Mouse (Mus musculus) ES-E14 (cell line): ENCODE data around the gene Pgghg. TPM values are rescaled to one million over a fixed set of nuclear protein-coding genes. Genes with fewer than 3 reads are reported as not detected.

Experiments
- DNase-seq: peaks from one replicate; pipeline ENCODE4 v3.0.0-alpha.2; 2013; ENCODE audit warnings: low read depth, low spot score
- H3K27ac ChIP-seq: 2 replicates; pipeline ENCODE4 v1.5.1; 2012; ENCODE audit warnings: low read depth, mild to moderate bottlenecking, low read length, moderate library complexity, mixed read lengths; ENCODE audit not compliant: poor library complexity, insufficient read depth, severe bottlenecking
- H3K36me3 ChIP-seq: 2 replicates; pipeline ENCODE4 v1.6.1; 2012; ENCODE audit warnings: mild to moderate bottlenecking, low read length, moderate library complexity, mixed read lengths; ENCODE audit not compliant: control insufficient read depth, poor library complexity, insufficient read depth, severe bottlenecking
- H3K4me1 ChIP-seq, 2 experiments: fragments of 150-350 bp in 1 of 2; sonication (generic) in 1 of 2; 2 replicates each; pipeline ENCODE4 v1.6.1; 2012; ENCODE audit warnings: low read length in 2 of 2, mild to moderate bottlenecking in 1 of 2, mixed read lengths in 1 of 2; ENCODE audit not compliant: control insufficient read depth in 2 of 2, insufficient read depth in 2 of 2, poor library complexity in 1 of 2
- H3K4me3 ChIP-seq, 2 experiments: fragments of 150-350 bp in 1 of 2; sonication (generic) in 1 of 2; 2 replicates each; pipeline ENCODE4 v1.5.1; 2012; ENCODE audit warnings: low read length in 2 of 2, low read depth in 1 of 2, mild to moderate bottlenecking in 1 of 2, mixed read lengths in 1 of 2; ENCODE audit not compliant: insufficient read depth in 1 of 2, poor library complexity in 1 of 2, severe bottlenecking in 1 of 2
- H3K9ac ChIP-seq: 2 replicates; pipeline ENCODE4 v1.6.1; 2012; ENCODE audit warnings: low read depth, mild to moderate bottlenecking, low read length, mixed read lengths; ENCODE audit not compliant: poor library complexity, insufficient read depth, severe bottlenecking
- H3K9me3 ChIP-seq: fragments of 150-350 bp; sonication (generic); 2 replicates; pipeline ENCODE4 v1.6.1; 2012; ENCODE audit warnings: low read depth, mild to moderate bottlenecking, low read length; ENCODE audit not compliant: control insufficient read depth, insufficient read depth
- CHD2 ChIP-seq: IDR thresholded peaks from 2 replicates; pipeline ENCODE4 v1.6.1; 2014; ENCODE audit warnings: mild to moderate bottlenecking, low read depth, low read length, inconsistent platforms
- HCFC1 ChIP-seq: IDR thresholded peaks from 2 replicates; pipeline ENCODE4 v1.6.1; 2012; ENCODE audit warnings: low read length, inconsistent platforms, borderline replicate concordance; ENCODE audit not compliant: insufficient read depth
- MAFK ChIP-seq: IDR thresholded peaks from 2 replicates; pipeline ENCODE4 v1.6.1; 2014; ENCODE audit warnings: mild to moderate bottlenecking, low read depth, low read length, inconsistent platforms; ENCODE audit not compliant: insufficient read depth
- ZC3H11A ChIP-seq: IDR thresholded peaks from 2 replicates; pipeline ENCODE4 v1.6.1; 2012; ENCODE audit warnings: low read depth, mild to moderate bottlenecking, inconsistent platforms, low read length, borderline replicate concordance
- ZNF384 ChIP-seq: IDR thresholded peaks from 2 replicates; pipeline ENCODE4 v1.6.1; 2012; ENCODE audit warnings: low read depth, low read length, inconsistent platforms
- in situ Hi-C, 2 experiments: fragments of 600-800 bp; cut with MboI; formaldehyde crosslinking; loops; one replicate each; pipeline ENCODE4 v1.15.1; 2025; ENCODE audit warnings: low sequenced_read_pairs in 2 of 2, inconsistent platforms in 1 of 2; ENCODE audit not compliant: unreplicated experiment in 2 of 2
- total RNA-seq: library from RNA; depleted of rRNA; stranded (reverse); fragments of 300-350 nt; gene quantifications from 2 replicates; pipeline ENCODE4 v1.2.3, GENCODE M21; 2012

Pgghg gene
- total RNA-seq, 1 experiment, result 10.0 TPM

- Histone ChIP-seq H3K4me3 (no peak overlapping the region), H3K9me3 (no peaks in the 10 kb centered on the region), H3K36me3 (peaks cover 47% of the 10 kb centered on the region), H3K27ac (no peak overlapping the region), H3K9ac (no peak overlapping the region), H3K4me1 (peaks cover 5 to 30% of the 10 kb centered on the region in 2 experiments; a peak in 3 of 4 replicates)
- in situ Hi-C loops, result no loop called here
- no peak for DNase-seq
- TF ChIP-seq ZC3H11A (no peak), MAFK (no peak), ZNF384 (no peak), HCFC1 (no peak), CHD2 (no peak)
These were observed 5.8 kb downstream of the Pgghg start for GRCm38 (mm10) chr7:140946980-140947379.

- in situ Hi-C loops, result no loop called here
- Histone ChIP-seq H3K9me3 (no peaks in the 10 kb centered on the region), H3K27ac (no peak overlapping the region), H3K36me3 (peaks cover 50% of the 10 kb centered on the region), H3K4me1 (peaks cover 5 to 27% of the 10 kb centered on the region in 2 experiments; a peak in 3 of 4 replicates), H3K9ac (no peak overlapping the region), H3K4me3 (no peak overlapping the region)
- no peak for TF ChIP-seq MAFK
- no peak for TF ChIP-seq CHD2
- no peak for TF ChIP-seq ZNF384
- TF ChIP-seq ZC3H11A, result no peak
- TF ChIP-seq HCFC1, result no peak
- DNase-seq, result no peak
These were observed 7.0 kb downstream of the Pgghg start for GRCm38 (mm10) chr7:140948161-140948560.

GRCm38 (mm10) chr7:140949255-140949654 lies 8.1 kb downstream of the Pgghg start:
- DNase-seq, result no peak
- Histone ChIP-seq H3K27ac (no peak overlapping the region), H3K4me1 (peaks cover 12 to 31% of the 10 kb centered on the region in 2 experiments), H3K9ac (no peak overlapping the region), H3K9me3 (no peaks in the 10 kb centered on the region), H3K36me3 (peaks cover 53% of the 10 kb centered on the region), H3K4me3 (no peak overlapping the region)
- in situ Hi-C loops, result no loop called here
- TF ChIP-seq ZC3H11A (no peak), MAFK (no peak), ZNF384 (no peak), HCFC1 (no peak), CHD2 (no peak)

- no peaks in the 10 kb centered on the region for H3K9me3 ChIP-seq
- H3K4me3 ChIP-seq, result no peak within 1 kb of the TSS
- H3K27ac ChIP-seq, result peak within 1 kb of the TSS; percentile 17; the same call in 1 of the 2 replicates
- TF ChIP-seq HCFC1, result no peak
- no peak for TF ChIP-seq MAFK
- TF ChIP-seq CHD2, result no peak
- no peak for TF ChIP-seq ZC3H11A
- no peak for TF ChIP-seq ZNF384
- DNase-seq, result no peak
- H3K36me3 ChIP-seq, result peaks cover 52% of the 10 kb centered on the region
- peaks cover 12 to 31% of the 10 kb centered on the region in 2 experiments for H3K4me1 ChIP-seq
- H3K9ac ChIP-seq, result no peak within 1 kb of the TSS; the same call in 1 of the 2 replicates
- in situ Hi-C loops, result loop anchor here in 1 of 2 experiments (10.0 kb wide), 1 partner anchor 95 kb away; no protein-coding TSS in a partner anchor
These were observed 8.8 kb downstream of the Pgghg start, which contains the start of gene Ifitm5 for GRCm38 (mm10) chr7:140949824-140950530. Gene Ifitm5 (minus strand): TSS chr7:140950291.
